Mouse (Mus musculus) heart, adult 11 months (tissue): ENCODE measurements at regions not wholly inside any gene's neighbourhood (a gene's known extent, or its start where the extent isn't known, plus 50 kb on each side); places are given as distances from the start of the nearest gene placed in this dataset.

Experiments used
- DNase-seq: peaks from one replicate; pipeline ENCODE4 v3.0.0; 2022

DNA sequence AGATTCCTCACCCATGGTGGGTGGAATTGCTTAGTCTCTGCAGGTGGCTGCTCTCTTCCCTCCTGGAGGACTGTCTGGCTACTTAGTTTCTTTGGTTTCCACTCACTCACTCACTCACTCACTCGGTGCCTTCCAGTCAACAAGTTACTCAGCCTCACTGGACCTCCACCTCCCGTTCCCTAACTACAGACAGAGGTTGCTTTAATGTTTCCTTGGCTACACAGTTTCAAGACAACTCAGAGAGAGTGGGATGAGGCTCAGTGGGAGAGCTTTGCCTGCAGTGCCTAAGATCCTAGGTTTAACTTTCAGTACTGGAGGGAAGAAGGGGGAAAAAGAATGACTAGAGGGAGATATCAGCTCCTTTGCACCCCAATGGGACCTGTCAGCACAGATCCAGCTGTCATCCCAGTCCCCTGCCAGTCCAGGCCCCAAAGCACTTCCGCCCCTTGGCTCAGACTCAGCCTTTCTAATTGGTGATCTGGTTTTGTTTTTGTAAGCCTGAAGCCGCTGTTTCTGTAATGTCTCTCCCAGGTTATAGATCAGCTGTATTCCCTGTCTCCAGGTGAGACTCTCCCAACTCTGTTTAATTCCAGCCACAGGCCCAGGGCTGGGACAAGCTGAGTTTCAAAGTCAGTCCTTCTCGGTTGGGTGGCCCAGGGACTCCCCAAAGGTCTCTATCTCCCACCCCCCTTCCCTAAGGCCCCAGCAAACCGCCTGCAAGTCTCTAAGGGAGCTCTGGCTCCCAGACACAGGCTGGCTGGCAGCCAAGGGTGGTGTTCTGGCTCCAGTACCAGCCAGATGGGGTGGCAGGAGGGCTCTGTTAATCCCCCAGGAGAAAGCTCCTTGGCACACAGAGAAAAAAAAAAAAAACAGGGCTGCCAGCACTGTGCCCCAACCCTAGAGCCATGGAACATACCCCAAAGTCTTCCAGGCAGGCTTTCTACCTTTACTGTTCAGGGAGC lies 60.5 kb upstream of the Cdon start:
- peak; percentile 97 for DNase-seq

DNA sequence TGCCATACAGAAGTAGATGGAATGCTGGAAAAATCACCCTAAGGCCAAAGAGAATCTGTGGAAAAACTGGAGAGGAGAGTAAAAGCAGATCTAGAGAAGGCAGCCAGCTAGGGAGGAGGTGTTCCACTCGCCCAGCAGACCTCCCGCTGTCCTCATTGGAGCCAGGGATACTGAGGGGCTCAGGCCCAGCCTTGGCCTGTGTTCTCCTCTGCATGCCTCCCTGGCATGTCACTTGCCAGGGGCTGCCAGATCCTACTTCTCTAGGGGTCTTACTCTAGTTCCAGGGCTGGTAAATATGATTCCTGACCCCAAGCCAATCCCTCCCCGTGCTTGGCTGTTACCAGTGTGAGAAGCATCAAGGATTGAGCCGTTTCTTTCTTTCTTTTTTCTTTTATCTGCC lies 59.5 kb upstream of the Cdon start:
- DNase-seq, result peak; percentile 93

DNA sequence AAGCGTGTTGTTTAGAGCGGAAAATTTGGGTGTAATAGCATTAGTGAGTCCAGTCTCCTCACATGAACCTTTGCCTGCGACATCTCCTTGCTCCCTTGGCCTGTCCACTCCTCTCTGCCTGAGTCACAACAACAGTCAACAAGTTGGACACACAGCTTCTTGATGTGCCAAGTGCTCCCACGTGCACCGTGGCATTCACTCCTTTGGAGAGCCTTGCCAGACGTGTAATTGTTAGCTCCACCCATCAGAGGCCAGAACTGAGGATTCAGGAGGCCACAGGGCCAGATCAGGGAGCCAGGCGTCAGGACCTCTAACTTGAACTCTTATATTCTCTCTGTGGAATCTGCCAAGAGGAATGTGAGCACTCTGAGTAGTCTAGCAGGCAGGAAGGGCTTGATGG lies 58.7 kb upstream of the Cdon start:
- peak; percentile 97 for DNase-seq

DNA sequence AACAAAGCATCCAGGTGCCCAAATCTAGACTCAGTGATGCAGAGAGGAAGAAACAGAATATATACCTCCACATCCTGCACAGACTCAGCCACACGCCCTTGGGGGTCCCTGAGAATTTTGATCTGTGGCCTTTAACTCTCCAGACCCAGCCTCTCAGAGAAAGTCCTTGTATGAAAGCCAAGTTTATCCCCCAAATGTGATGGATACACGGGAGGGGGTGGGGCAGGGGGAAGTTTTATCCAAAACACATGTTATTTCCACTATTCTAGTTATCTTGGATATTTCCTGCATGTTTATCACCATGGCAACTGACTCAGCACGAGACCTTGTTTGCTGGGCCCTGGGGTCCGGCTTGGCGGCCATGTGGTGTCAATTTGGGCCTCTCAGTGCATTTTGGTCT lies 57.8 kb upstream of the Cdon start:
- peak; percentile 88 for DNase-seq

DNA sequence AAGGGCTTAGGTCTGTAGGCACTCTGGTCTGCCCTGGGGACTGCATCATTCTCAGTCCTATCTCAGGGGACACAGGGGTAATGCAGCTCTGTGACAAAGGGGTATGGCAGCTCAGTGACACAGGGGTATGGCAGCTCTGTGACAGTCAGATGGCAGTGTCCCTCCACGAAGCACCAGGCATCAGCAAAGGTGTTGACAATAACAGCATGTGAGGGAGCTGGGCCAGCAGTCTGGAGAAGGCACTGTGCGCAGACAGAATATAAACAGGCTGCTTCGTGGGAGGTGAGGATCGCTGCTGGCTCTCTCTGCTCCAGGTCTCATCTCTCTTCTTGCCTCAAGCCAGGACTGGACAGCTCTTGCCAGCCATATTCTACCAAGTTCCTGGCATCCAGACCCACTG lies 57.0 kb upstream of the Cdon start:
- DNase-seq, result peak; percentile 85

DNA sequence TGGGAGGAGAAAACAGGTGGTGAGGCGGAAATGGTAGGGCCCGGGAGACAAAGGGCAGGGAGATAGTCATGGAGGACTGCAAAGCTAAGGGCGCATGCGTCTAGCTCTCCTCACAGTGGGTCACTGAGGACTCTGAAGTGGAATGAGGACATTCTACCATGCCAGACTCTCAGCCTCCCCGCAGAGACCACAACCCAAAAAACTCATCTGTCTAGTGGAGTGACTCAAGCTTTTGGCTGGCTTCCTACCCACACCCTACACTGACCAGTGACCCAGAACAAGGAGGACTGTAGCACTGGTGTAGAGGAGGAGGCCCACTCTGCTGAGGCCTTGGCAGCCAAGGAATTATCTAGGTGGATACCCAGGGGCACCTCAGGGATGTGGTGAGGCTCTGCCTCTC lies 55.0 kb upstream of the Cdon start:
- DNase-seq, result peak; percentile 75

DNA sequence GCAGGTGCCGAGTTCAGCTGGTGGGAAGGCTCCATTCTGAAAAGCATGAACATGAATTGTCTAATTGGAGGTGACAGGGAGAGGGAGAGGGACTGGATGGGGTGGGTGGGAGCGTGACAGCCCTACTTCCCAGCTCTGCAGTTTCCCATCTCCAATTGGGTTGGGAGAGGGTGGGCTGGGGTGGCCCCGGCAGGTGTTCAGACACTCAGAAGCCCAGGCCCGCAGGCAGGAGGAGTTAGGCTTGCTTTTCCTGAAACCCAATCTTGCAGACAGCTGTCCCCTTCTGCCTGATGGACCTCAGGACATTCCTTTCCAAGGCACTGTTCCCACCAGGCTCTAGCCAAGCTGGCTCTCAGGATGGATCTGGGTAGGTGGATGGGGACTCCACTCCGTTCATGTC lies 51.9 kb upstream of the Cdon start:
- DNase-seq, result peak; percentile 77

DNA sequence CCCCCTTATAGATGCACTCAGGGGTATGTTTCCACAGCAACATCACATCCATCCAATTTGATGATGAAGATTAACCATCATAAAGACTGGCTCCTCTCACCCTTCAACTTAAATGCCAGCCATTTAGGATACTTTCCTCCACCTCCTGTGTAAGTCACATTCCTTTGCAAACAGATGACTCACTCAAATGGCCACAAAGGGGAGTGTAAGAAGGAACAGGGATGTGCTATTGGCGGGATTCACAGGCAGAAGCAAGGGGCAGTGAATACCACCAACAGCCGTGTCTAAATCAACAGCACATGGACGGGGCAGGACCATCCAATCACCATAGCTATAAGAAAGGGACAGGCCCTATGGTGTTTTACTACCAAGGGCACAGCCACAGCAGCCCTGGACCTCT lies 50.9 kb upstream of the Cdon start:
- DNase-seq, result peak; percentile 51

DNA sequence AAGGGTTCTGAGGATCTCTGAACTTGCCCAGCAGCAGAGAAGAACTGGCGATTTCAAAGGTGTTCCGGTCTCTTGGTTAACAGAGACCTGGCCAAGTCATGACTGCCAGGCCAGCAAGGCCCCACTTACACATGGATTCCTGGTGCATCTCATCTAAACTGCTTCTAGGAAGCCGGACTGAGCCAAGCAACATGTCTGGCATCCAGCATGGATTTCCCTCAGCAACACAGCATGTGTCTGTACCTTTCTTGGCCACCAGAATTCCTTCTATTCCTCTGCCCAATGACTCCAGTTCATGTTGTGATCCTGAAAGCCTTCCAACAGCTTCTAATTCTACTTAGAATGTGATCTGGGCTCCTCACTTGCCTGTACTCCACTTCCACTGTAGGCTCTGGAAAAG lies 50.0 kb upstream of the Cdon start:
- peak; percentile 23 for DNase-seq
